Mouse (Mus musculus) megakaryocyte, embryonic 14.5 days (primary cell): ENCODE results near the gene Clec2i.

ENCODE experiments used
- FLI1 ChIP-seq: IDR thresholded peaks from 2 replicates; pipeline ENCODE4 v1.6.1; 2012; ENCODE audit warnings: low read length, inconsistent platforms, mixed read lengths
- GATA1 ChIP-seq: IDR thresholded peaks from 3 replicates; pipeline ENCODE4 v1.6.1; 2012; ENCODE audit warnings: mixed read lengths, low read length, inconsistent platforms, borderline replicate concordance

DNA sequence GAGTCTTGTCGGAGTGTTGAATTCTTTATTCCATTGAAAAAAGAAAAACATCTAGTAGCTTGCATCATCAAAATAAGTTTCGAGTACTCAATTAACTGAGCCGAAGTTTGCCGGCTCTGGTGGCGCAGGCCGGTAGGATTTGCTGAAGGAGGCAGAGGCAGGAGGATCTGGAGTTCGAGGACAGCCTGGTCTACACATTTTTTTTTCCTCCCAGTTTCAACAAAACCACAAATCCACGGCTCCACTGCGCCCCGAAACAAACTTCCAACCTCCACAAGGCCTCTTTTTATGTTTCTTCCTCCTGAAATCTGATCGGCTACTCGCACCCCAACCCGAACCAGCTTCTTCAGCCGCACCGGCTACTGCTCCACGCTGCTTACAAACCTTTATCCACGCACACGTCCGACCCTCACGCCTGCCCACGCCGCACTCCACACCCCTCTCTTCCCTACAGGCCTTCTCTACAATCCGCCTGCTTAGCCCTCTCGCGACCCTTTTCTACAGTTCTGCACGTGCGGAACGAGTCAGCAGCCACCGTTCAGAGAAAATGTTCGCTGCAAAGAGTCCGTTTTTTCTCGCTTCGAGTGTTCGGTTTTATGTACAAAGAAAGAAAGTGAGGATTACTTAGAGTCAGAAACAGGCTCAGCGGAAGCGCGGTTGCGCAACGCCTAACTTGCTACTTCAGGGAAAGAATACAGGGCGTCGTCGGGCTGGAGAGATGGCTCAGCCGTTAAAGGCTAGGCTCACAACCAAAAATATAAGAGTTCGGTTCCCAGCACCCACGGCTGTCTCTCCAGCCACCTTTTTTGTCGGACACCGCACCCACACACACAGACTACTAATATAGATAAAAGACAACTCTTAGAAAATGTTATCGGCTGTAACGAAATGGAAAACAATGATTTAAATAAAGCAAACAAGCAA lies 48.8 kb upstream of the Clec2i start:
- TF ChIP-seq GATA1 = no peak
- no peak for TF ChIP-seq FLI1
